Mouse (Mus musculus) kidney, adult 2 months (tissue): Measurements from ENCODE around the gene Gstp2.

ENCODE experiments used
- CTCF ChIP-seq: fragments of 200-500 bp; conservative IDR thresholded peaks from 2 replicates; pipeline ENCODE4 v1.5.1; 2011; ENCODE audit warnings: low read depth, mild to moderate bottlenecking, control low read depth, low read length, moderate library complexity, mixed read lengths; ENCODE audit not compliant: insufficient read depth, insufficient read length
- POLR2A ChIP-seq: fragments of 200-500 bp; IDR thresholded peaks from one replicate; pipeline ENCODE4 v1.6.1; 2011; ENCODE audit warnings: low read depth, low read length, control low read depth

DNA sequence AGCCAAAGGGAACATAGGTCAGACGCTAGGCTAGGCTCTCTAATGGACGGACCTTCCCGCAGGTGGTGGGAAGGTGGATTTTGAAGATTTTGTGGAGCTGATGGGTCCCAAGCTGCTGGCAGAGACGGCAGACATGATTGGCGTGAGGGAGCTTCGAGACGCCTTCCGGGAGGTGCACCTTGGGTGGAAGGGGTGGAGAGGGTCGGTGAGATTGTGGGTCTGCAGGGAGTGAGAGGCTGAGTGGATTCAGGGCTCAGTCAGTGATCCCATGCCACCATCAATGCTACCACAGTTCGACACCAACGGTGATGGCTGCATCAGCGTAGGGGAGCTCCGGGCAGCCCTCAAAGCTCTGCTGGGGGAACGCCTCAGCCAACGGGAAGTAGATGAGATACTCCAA, 40.3 kb upstream of the Gstp2 start:
- no peak for TF ChIP-seq CTCF
- TF ChIP-seq POLR2A = no peak
